Mouse (Mus musculus): ENCODE measurements around the gene Lrrc58. TPM values are rescaled to one million over a fixed set of nuclear protein-coding genes. Genes with fewer than 3 reads are reported as not detected.

The Lrrc58 gene
- total and polyA plus RNA-seq, 3 experiments, result 11.0 to 29.6 (median 24.8) TPM

DNA sequence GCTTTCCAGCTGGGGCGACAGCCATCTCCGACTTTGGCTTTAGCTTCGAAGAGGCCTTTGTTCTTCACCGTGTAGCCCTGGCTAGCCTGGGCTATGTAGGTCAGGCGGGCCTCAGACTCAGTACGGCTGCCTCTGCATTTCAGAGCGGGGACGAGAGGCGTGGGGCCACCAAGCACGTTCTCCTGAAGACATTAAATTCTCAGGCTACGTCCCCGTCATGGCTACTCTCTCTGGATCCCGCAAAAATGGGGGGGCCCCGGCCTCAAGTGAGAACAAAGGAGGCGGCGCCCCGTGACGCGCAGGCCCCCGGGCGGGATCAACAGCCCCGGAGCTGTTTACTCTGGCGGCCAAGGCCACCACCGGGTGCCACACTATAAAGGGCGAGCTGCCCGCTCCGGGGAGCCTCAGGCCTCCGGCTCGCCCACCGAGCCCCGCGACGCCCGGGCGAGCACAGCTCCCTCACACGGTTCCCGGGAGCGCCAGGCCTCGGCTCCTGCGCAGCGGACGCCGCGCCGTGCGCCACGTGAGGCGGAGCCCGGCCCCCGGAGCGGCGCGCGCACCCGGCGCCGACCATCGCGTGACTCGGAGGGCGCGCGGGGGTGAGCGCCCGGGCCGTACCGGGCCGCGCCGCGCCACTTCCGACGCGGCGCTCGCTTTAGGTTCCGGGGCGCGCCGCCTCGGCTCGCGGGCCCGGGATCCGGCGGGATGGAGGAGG is at the start of gene Lrrc58 (continued):
- TF ChIP-seq MYB (IDR thresholded peaks at IDR 0.05; ENCODE audit: low read depth, low read length) (no peak), POLR2AphosphoS5 (IDR thresholded peaks at IDR 0.05; ENCODE audit: borderline replicate concordance, low read depth, low read length) (no peak), GABPA (IDR thresholded peaks at IDR 0.05; ENCODE audit: low read depth, low read length) (no peak)

- no peak for DNase-seq (ENCODE audit: low read depth, low spot score)
- H3K4me3 ChIP-seq (ENCODE audit: control insufficient read depth in 1 of 2, insufficient read depth in 1 of 2, low read depth in 2 of 2, low read length in 2 of 2), result no peak overlapping the region
Measured at GRCm38 (mm10) chr16:37823949-37824348, 44.2 kb upstream of the Lrrc58 start.

DNA sequence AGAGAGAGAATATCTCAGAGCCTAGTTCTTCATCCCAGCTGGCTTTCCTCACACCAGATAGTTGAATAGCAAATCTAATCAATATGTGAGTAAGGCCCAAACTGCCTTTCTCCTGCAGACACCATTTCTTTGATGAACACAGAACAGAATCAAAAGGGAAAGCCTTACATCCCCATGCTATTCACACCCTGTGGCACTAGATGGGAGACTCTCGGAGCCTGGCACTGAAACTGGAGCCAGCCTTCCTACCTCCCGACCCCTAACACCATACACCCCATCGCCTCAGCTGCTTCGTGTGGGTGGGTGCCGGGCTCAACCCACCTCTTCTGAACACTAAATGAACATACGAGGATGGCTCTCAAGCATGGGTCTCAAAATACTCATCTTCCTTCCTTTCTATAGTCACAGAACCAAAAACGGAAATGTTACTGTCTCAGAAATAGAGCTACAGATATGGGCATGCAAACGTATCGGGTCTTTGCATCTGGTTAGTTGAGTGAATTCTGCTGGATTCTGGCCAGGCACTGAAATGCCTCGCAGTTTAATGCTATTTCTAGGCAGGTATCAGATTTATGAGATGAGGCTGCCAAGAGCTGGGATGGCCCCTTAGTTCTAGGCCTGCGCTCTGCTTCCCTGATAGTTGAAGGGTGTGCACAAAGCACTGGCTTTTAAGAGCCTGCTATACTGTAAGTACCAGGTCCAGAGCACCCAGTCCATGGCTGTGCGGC is 43.2 kb upstream of the Lrrc58 start:
- TF ChIP-seq E2F4 (IDR thresholded peaks at IDR 0.05; ENCODE audit: borderline replicate concordance, low read depth, low read length) (no peak), TCF12 (IDR thresholded peaks at IDR 0.05; ENCODE audit: low read depth, low read length) (no peak), ETS1 (IDR thresholded peaks at IDR 0.05; ENCODE audit: low read depth, low read length) (no peak), NELFE (IDR thresholded peaks at IDR 0.05; ENCODE audit: low read depth, low read length) (no peak), MYC (IDR thresholded peaks at IDR 0.05; ENCODE audit: low read depth, low read length) (no peak), MXI1 (IDR thresholded peaks at IDR 0.05; ENCODE audit: low read depth, low read length) (no peak), MYB (IDR thresholded peaks at IDR 0.05; ENCODE audit: low read depth, low read length) (no peak), ZNF384 (IDR thresholded peaks at IDR 0.05; ENCODE audit: low read depth, low read length) (no peak), POLR2AphosphoS2 (IDR thresholded peaks at IDR 0.05; ENCODE audit: low read length) (no peak), POLR2AphosphoS5 (IDR thresholded peaks at IDR 0.05; ENCODE audit: borderline replicate concordance, low read depth, low read length) (no peak), USF2 (IDR thresholded peaks at IDR 0.05; ENCODE audit: borderline replicate concordance in 1 of 2, insufficient read depth in 1 of 2, low read depth in 1 of 2, low read length in 2 of 2) (no peak), NRF1 (IDR thresholded peaks at IDR 0.05; ENCODE audit: insufficient read depth, low read depth, low read length, poor library complexity, severe bottlenecking) (no peak), ZMIZ1 (IDR thresholded peaks at IDR 0.05; ENCODE audit: low read depth, low read length) (no peak), MAZ (IDR thresholded peaks at IDR 0.05; ENCODE audit: low read depth, low read length) (no peak), MEF2A (IDR thresholded peaks at IDR 0.05; ENCODE audit: extremely low read depth, insufficient replicate concordance, low read depth, low read length, poor library complexity, severe bottlenecking) (no peak), TAL1 (IDR thresholded peaks at IDR 0.05; ENCODE audit: low read length) (no peak), HCFC1 (IDR thresholded peaks at IDR 0.05; ENCODE audit: low read depth, low read length) (no peak), SMC3 (IDR thresholded peaks at IDR 0.05; ENCODE audit: low read depth, low read length) (no peak), ZC3H11A (IDR thresholded peaks at IDR 0.05; ENCODE audit: low read depth, low read length) (no peak)
- Histone ChIP-seq H3K79me2 (ENCODE audit: control insufficient read depth, insufficient read depth, low read length, poor library complexity) (no peaks in the 10 kb centered on the region), H3K4me1 (ENCODE audit: control insufficient read depth in 1 of 2, insufficient read depth in 2 of 2, low read length in 2 of 2) (no peaks in the 10 kb centered on the region), H3K9ac (ENCODE audit: control insufficient read depth, low read depth, low read length, poor library complexity, severe bottlenecking) (no peak overlapping the region), H3K27ac (ENCODE audit: control insufficient read depth, low read depth, low read length) (no peak overlapping the region), H3K27me3 (ENCODE audit: control insufficient read depth in 1 of 2, insufficient read depth in 2 of 2, low read length in 2 of 2) (peaks cover 11 to 16% of the 10 kb centered on the region in 2 experiments), H3K4me3 (ENCODE audit: control insufficient read depth in 1 of 2, insufficient read depth in 1 of 2, low read depth in 2 of 2, low read length in 2 of 2) (no peak overlapping the region), H3K36me3 (ENCODE audit: control insufficient read depth in 1 of 2, insufficient read depth in 2 of 2, low read length in 2 of 2) (no peaks in the 10 kb centered on the region), H3K9me3 (replicated peaks; ENCODE audit: insufficient read depth, low read length) (no peaks in the 10 kb centered on the region)
- DNase-seq (ENCODE audit: low read depth, low spot score), result peak; percentile 25

More at GRCm38 (mm10) chr16:37823949-37824348, 44.2 kb upstream of the Lrrc58 start:
- H3K27me3 ChIP-seq (ENCODE audit: control insufficient read depth in 1 of 2, insufficient read depth in 2 of 2, low read length in 2 of 2), result peaks cover 9 to 12% of the 10 kb centered on the region in 2 experiments
- no peak overlapping the region for H3K27ac ChIP-seq (ENCODE audit: control insufficient read depth, low read depth, low read length)
- no peaks in the 10 kb centered on the region for H3K4me1 ChIP-seq (ENCODE audit: control insufficient read depth in 1 of 2, insufficient read depth in 2 of 2, low read length in 2 of 2)
- no peak overlapping the region for H3K9ac ChIP-seq (ENCODE audit: control insufficient read depth, low read depth, low read length, poor library complexity, severe bottlenecking)
- TF ChIP-seq USF2 (IDR thresholded peaks at IDR 0.05; ENCODE audit: borderline replicate concordance in 1 of 2, insufficient read depth in 1 of 2, low read depth in 1 of 2, low read length in 2 of 2) (no peak), ZMIZ1 (IDR thresholded peaks at IDR 0.05; ENCODE audit: low read depth, low read length) (no peak), POLR2AphosphoS5 (IDR thresholded peaks at IDR 0.05; ENCODE audit: borderline replicate concordance, low read depth, low read length) (no peak), GATA1 (IDR thresholded peaks at IDR 0.05; ENCODE audit: low read depth, low read length) (no peak), SIN3A (IDR thresholded peaks at IDR 0.05; ENCODE audit: low read length) (no peak)
- H3K36me3 ChIP-seq (ENCODE audit: control insufficient read depth in 1 of 2, insufficient read depth in 2 of 2, low read length in 2 of 2), result no peaks in the 10 kb centered on the region
- no peaks in the 10 kb centered on the region for H3K79me2 ChIP-seq (ENCODE audit: control insufficient read depth, insufficient read depth, low read length, poor library complexity)
- H3K9me3 ChIP-seq (replicated peaks; ENCODE audit: insufficient read depth, low read length), result no peaks in the 10 kb centered on the region
